Mouse (Mus musculus) brain, embryonic 14.5 days (tissue): Measurements from ENCODE around the gene Dst. TPM values are rescaled to one million over a fixed set of nuclear protein-coding genes. Genes with fewer than 3 reads are reported as not detected.
A peak's percentile ranks its signal among the peaks of the same experiment; 100 is the strongest.

ENCODE experiments used
- DNase-seq: peaks from one replicate; pipeline ENCODE4 v3.0.0-alpha.2; 2011; ENCODE audit warnings: low read depth
- CTCF ChIP-seq: fragments of 200-500 bp; IDR thresholded peaks from 2 replicates; pipeline ENCODE4 v1.5.1; 2012; ENCODE audit warnings: inconsistent platforms, mild to moderate bottlenecking, moderate library complexity, borderline replicate concordance; ENCODE audit not compliant: insufficient read depth, insufficient read length; ENCODE audit errors: extremely low read depth
- POLR2A ChIP-seq: fragments of 200-500 bp; IDR thresholded peaks from 2 replicates; pipeline ENCODE4 v1.6.1; 2012; ENCODE audit warnings: mild to moderate bottlenecking, inconsistent platforms, borderline replicate concordance; ENCODE audit not compliant: poor library complexity, insufficient read depth, insufficient read length, severe bottlenecking; ENCODE audit errors: extremely low read depth
- polyA plus RNA-seq: library from polyadenylated mRNA; depleted of rRNA; stranded (reverse); fragments of >200 nt; gene quantifications from 2 replicates; pipeline ENCODE4 v1.2.3, GENCODE M21; 2012

Dst gene
- polyA plus RNA-seq, 1 experiment = 96.0 TPM

DNA sequence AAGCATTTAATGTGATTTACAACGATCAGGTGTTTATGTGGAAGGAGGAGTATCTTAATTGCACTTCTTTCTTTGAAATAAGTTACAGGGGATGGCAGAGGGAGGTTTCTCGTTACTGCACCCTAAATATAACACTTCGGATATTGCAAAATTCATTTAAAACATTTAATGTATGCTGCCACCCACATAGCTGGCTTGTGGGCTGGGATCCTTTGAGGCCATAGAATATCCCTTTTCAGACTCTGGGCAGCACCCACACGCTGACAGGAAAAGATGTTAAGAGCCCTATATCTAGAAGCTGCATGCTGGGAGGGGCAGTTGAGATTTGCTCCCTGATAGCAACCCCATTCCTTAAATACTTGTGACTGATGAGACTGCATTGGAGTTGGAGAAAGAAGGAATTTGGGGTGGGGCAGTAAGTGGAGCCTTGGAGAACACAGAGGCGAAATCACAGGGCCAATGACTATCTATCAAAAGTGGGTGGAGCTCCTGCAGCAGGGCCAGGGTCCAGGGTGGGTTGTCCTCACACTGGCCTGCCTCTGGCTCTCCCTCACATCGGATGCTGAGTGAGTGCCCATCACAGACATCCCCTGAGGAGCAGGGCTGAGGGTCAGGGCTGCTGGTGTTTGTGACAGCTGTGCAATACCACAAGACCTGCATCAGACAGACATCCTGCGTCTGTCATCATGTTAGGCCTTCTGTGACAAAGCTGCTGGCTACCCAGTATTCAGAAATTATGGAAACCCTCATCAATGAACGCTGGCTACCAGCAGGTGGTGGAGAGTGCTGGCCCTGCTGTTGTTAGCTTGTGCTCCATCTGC is 133.1 kb downstream of the Dst start:
- TF ChIP-seq CTCF = peak; percentile 27; the same call in 1 of the 2 replicates
- no peak for TF ChIP-seq POLR2A

GRCm38 (mm10) chr1:34042299-34042698 is 134.3 kb downstream of the Dst start:
- no peak for TF ChIP-seq CTCF
- TF ChIP-seq POLR2A = no peak
- no peak for DNase-seq

More for the DNA sequence above, 133.1 kb downstream of the Dst start:
- peak; percentile 66 for DNase-seq

- TF ChIP-seq POLR2A (no peak), CTCF (no peak)
- no peak for DNase-seq
These were observed 135.3 kb downstream of the Dst start for GRCm38 (mm10) chr1:34043327-34043726.

DNA sequence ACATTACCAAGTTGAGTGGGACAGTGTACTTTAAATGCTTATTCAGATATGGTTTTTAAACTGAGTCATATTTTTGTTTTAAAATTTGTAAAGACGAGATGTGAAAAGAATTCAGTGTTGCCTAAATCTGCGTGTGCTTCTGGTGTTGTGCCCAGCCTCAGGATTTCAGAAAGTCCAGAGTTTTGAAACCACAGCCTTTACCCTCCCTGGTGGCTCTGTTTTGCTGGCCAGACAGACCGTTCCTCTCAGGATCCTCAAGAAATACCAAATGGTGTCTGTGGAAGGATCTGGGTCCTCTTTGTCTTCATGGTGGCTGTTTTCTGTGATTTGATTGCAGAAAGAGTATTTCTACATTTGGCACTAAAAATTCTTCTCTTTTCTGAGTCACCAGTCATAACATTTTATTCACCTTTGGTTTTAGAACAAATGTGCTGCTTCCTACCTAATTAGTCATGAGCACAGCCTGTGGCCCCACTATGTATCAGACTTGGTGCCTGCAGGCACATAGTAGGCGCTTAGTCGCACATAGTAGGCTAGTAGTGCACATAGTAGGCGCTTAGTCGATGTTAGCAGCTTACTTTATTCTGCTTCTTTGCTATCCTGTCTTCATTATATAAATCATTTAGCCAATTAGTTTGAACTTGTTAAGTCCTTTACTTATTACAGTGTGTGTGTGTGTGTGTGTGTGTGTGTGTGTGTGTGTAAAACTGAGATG is 136.0 kb downstream of the Dst start:
- no peak for TF ChIP-seq POLR2A
- TF ChIP-seq CTCF = no peak
- no peak for DNase-seq

DNA sequence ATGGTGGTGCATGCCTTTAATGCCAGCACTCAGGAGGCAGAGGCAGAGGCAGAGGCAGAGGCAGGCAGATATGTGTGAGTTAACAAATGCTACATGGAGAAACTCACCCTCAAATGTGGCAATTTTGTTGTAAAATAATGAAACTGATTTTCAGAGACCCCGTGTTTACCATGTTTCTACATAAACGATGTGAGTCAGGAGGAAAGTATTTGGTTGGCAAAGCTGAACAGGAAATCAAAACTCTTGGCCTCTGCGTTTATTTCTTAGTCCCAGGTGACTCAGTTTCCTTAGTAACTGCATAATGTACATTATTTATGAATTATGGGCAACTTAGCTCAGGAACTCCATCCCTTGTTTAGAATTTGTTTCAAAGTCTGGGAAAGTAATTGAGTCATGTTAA is 136.7 kb downstream of the Dst start:
- DNase-seq = no peak
- TF ChIP-seq POLR2A = no peak
- no peak for TF ChIP-seq CTCF

DNA sequence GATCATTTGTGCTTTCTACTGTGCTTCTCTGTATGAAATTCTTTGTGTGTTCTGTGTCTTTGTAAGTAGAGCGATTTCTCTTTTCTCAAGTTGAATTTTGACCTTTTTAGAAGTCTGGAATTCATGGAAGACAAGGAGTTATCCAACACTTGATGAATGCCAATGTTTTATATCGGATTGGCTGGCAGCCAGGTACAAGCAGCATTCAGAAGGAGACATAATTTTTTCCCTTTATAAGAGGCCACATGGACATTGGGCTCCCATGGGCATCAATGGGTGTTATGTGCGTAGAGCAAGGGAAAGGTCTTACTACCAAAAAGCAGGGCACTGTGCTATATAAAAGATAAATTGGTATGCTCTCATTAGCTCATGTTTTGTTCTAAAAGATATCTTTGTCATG is 139.3 kb downstream of the Dst start:
- no peak for TF ChIP-seq CTCF
- TF ChIP-seq POLR2A = no peak
- no peak for DNase-seq

GRCm38 (mm10) chr1:34051251-34051650 is 143.2 kb downstream of the Dst start:
- no peak for TF ChIP-seq CTCF
- no peak for TF ChIP-seq POLR2A
- DNase-seq = peak; percentile 32

DNA sequence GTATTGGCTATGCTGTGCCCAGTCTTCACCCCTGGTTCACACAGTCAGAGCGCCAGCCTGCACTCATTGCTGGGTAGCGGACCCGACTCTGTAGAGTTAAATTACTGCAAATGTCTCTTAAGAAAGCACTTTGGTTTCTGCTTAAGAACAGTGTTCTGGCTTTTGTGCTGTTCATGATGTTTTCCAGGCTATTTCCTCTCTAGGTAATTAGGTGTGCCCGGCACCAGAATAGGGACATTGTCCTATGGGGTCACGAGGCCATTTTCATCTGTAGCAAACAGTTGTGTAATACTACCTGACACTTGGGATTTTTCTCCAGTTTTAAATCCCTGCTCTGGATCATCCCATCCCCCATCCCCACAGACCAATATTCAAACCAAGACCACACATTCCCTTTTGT is 144.4 kb downstream of the Dst start:
- DNase-seq = no peak

GRCm38 (mm10) chr1:34054970-34055369 is 146.9 kb downstream of the Dst start:
- no peak for DNase-seq
- no peak for TF ChIP-seq POLR2A

More for the DNA sequence above, 144.4 kb downstream of the Dst start:
- TF ChIP-seq CTCF = no peak
- no peak for TF ChIP-seq POLR2A

DNA sequence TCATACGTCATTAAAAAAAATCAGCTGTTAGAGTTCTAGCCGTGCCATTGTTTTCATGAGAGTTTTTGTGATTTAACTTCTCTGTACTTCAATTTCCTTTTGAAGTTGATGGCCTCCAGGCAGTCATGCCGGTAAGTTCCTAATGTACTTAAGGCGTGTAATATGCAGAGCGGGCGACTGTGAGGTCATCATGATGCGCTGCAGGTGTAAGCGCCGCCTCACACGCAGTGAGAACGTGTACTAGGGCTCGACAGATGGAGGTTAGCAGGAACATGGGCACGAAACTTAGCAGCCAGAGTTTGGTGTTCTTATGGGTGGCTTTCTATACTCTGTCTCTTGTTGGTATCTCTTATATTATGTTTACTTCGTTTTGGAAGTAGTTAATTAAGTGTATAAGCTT is 148.6 kb downstream of the Dst start:
- TF ChIP-seq CTCF (no peak), POLR2A (no peak)

DNA sequence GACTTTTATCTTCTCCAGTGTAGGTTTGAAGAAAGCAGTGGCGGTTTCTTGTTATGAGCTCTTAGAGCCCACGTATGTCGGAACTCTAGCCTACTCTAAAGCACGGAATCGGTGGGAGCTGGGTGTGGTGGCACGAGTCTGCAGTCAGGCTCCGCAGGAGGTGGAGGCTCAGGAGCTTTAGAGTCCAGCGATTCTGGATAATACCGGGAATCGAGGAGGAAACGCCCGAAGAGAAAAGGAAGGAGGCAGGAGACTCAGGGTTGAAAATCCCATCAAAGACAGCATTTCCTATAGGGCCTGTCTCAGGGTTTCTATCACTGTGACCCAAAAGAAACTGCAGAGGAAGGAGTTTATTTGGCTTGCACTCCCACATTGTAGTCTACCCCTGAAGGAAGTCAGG is 151.2 kb downstream of the Dst start:
- no peak for DNase-seq
- TF ChIP-seq CTCF = no peak
- TF ChIP-seq POLR2A = no peak

More for the DNA sequence above, 148.6 kb downstream of the Dst start:
- no peak for DNase-seq
